Mouse (Mus musculus) forebrain, postnatal 0 days (tissue): Measurements from ENCODE around the gene Mllt3. TPM values are rescaled to one million over a fixed set of nuclear protein-coding genes. Genes with fewer than 3 reads are reported as not detected.
A peak's percentile ranks its signal among the peaks of the same experiment; 100 is the strongest.
"Not testable (repeated sequence)": the region's sequence is repeated elsewhere in the genome, so short reads cannot be mapped to it uniquely, and the experiment has no call there.

Experiments used
- ATAC-seq: fragments of 200-750 bp; cut with Nextera tagmentation; 2 replicates; pipeline ENCODE4 v1.8.0; 2017; ENCODE audit warnings: mild to moderate bottlenecking, moderate library complexity
- DNase-seq: peaks from one replicate; pipeline ENCODE4 v3.0.0-alpha.2; 2015
- H3K27ac ChIP-seq: fragments of 300-500 bp; sonication (generic); 2 replicates; pipeline ENCODE4 v1.5.1; 2014; ENCODE audit warnings: low read depth, mild to moderate bottlenecking, antibody characterized with exemption, low read length, moderate library complexity, mixed read lengths
- H3K27me3 ChIP-seq: fragments of 300-500 bp; sonication (generic); 2 replicates; pipeline ENCODE4 v1.6.1; 2014; ENCODE audit warnings: mild to moderate bottlenecking, low read length, mixed read lengths; ENCODE audit not compliant: insufficient read depth
- H3K36me3 ChIP-seq: fragments of 300-500 bp; sonication (generic); 2 replicates; pipeline ENCODE4 v1.6.1; 2014; ENCODE audit warnings: mild to moderate bottlenecking, moderate library complexity; ENCODE audit not compliant: insufficient read depth
- H3K4me1 ChIP-seq: fragments of 300-500 bp; sonication (generic); 2 replicates; pipeline ENCODE4 v1.6.1; 2014; ENCODE audit warnings: antibody characterized with exemption; ENCODE audit not compliant: insufficient read depth
- H3K4me2 ChIP-seq: fragments of 300-500 bp; sonication (generic); 2 replicates; pipeline ENCODE4 v1.6.1; 2014; ENCODE audit warnings: low read depth, mild to moderate bottlenecking, moderate library complexity
- H3K4me3 ChIP-seq: fragments of 300-500 bp; sonication (generic); 2 replicates; pipeline ENCODE4 v1.5.1; 2014; ENCODE audit warnings: low read depth, low read length, mixed read lengths
- H3K9ac ChIP-seq: fragments of 300-500 bp; sonication (generic); 2 replicates; pipeline ENCODE4 v1.6.1; 2014; ENCODE audit warnings: mild to moderate bottlenecking
- H3K9me3 ChIP-seq: fragments of 300-500 bp; sonication (generic); 2 replicates; pipeline ENCODE4 v1.6.1; 2016; ENCODE audit warnings: low read length
- CTCF ChIP-seq: sonication (generic); IDR thresholded peaks from 2 replicates; pipeline ENCODE4 v1.5.1; 2016; ENCODE audit warnings: antibody characterized with exemption, control low read depth, low read depth
- WGBS: fragments of 180-500 bp; shearing (Covaris S2); extraction: QIAGEN DNeasy Blood & Tissue Kit; methylation state at CpG from one replicate; pipeline ENCODE4 v1.1.7; 2014; 5-methylcytosine and 5-hydroxymethylcytosine counted together
- polyA plus RNA-seq: library from polyadenylated mRNA; unstranded; fragments of >200 nt; fragmentation: Nextera tagmentation; extraction: Ambion mirVana; gene quantifications from 2 replicates; pipeline ENCODE4 v1.2.1, GENCODE M21; 2015
- total RNA-seq: library from RNA; depleted of rRNA; stranded (reverse); fragments of >200 nt; gene quantifications from 2 replicates; pipeline ENCODE4 v1.2.3, GENCODE M21; 2014

The Mllt3 gene
- total and polyA plus RNA-seq, 2 experiments from 2014 or later = 41.0 to 75.2 TPM

DNA sequence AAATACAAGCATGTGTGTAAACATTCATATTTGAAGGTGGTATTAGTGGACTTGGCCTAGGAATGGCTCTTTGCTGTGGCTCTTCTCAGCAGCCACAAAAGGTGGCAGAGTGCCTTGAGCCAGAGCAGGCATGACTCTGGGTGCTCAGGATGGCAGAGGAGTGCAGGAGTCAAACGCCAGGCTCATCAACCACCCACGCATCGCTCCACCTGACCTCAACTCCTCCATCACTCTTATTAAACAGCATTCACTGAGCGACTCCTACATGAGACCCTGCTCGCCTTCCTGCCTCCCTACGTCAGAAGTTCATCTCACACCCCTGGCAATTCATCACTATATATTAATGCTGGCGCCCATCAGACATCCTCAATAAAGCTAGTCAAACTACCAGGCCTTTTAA, 67.3 kb downstream of the Mllt3 start:
- Histone ChIP-seq H3K4me3 (no peak overlapping the region), H3K9me3 (no peaks in the 10 kb centered on the region), H3K4me2 (no peak overlapping the region), H3K36me3 (no peaks in the 10 kb centered on the region), H3K4me1 (no peaks in the 10 kb centered on the region), H3K27me3 (no peaks in the 10 kb centered on the region), H3K9ac (no peak overlapping the region), H3K27ac (no peak overlapping the region)
- TF ChIP-seq CTCF = no peak
- DNase-seq (no peak), ATAC-seq (no peak)
- 94% methylated on average over 7 of the region's 7 CpGs for WGBS

DNA sequence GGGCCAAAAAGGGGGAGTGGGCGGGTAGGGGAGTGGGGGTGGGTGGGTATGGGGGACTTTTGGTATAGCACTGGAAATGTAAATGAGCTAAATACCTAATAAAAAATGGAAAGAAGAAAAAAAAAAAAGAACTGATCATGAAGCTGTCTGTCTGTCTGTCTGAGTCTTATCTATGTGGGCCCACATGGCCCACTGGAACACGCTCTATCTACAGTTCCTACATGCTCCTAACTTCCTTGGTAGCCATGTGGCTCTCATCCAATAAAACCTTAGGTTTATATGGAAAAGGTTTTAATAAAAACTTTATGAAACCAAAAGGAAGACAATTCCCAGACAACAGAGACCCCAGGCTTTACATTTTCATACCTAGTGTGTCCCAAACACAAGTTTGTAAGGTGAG, 68.3 kb downstream of the Mllt3 start:
- not testable (repeated sequence) for ATAC-seq, H3K4me1 ChIP-seq, DNase-seq, H3K9ac ChIP-seq, H3K36me3 ChIP-seq, H3K27ac ChIP-seq, H3K4me3 ChIP-seq, H3K4me2 ChIP-seq, H3K27me3 ChIP-seq, H3K9me3 ChIP-seq
- 100% methylated on average over 1 of the region's 2 CpGs for WGBS

DNA sequence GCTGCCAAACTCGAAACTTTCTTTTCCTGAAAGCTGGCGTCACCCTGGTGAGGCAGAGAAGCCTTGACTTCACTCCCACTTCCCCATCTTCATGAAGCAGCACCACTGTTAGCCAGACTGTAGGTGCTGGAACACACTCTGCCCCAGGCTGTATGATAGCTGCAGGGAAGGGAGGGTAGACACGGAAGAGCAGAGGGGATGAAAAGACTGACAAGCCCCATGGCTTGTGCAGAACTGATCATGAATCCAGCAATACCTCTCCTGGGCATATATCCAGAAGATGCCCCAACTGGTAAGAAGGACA, 69.4 kb downstream of the Mllt3 start:
- WGBS = 86% methylated on average over 3 of the region's 3 CpGs

DNA sequence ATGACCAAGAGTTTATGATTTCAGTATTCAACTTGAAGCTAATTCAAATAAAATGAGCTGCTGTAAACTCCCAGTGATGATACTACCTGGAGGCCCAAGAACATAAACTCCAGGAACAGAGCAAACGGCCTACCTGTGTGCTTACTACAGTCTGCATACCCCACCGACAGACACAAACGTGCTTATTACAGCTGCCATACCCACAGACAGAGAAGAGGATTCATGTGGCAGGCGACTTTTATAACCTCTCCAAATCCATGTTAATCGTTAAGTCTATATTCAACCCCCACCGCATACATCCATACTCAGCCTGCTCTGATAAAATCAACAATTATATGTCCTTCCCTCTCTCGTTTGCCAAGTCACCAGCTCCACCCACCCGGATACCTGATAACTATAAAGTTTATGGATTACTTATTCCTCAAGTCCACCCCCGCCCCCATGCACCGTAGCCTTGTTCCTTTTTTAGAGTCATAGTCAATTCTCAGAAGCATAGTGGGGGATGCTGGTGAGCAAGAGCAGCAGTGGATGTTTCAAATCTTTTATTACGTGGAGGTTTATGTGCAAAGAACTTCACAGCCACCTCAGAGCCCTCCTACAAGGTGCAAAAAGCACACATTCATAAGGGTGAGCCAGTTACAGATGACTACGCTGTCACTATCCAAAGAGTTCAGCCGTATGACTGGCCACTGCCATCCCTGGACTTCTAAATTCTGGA, 70.0 kb downstream of the Mllt3 start:
- H3K9me3 ChIP-seq = no peaks in the 10 kb centered on the region
- H3K9ac ChIP-seq = no peak overlapping the region
- no peaks in the 10 kb centered on the region for H3K4me1 ChIP-seq
- no peaks in the 10 kb centered on the region for H3K27me3 ChIP-seq
- no peak for TF ChIP-seq CTCF
- ATAC-seq = no peak
- no peak overlapping the region for H3K4me3 ChIP-seq
- H3K27ac ChIP-seq = no peak overlapping the region
- 90% methylated on average over 13 of the region's 13 CpGs for WGBS
- H3K4me2 ChIP-seq = no peak overlapping the region
- H3K36me3 ChIP-seq = no peaks in the 10 kb centered on the region
- no peak for DNase-seq

More for the DNA sequence above, 69.4 kb downstream of the Mllt3 start:
- no peaks in the 10 kb centered on the region for H3K36me3 ChIP-seq
- no peak; the same call in 1 of the 2 replicates for ATAC-seq
- TF ChIP-seq CTCF = no peak
- H3K27me3 ChIP-seq = no peaks in the 10 kb centered on the region
- DNase-seq = no peak
- H3K4me3 ChIP-seq = no peak overlapping the region
- H3K9me3 ChIP-seq = no peaks in the 10 kb centered on the region
- H3K4me1 ChIP-seq = no peaks in the 10 kb centered on the region
- no peak overlapping the region for H3K9ac ChIP-seq
- no peak overlapping the region for H3K4me2 ChIP-seq
- no peak overlapping the region for H3K27ac ChIP-seq

DNA sequence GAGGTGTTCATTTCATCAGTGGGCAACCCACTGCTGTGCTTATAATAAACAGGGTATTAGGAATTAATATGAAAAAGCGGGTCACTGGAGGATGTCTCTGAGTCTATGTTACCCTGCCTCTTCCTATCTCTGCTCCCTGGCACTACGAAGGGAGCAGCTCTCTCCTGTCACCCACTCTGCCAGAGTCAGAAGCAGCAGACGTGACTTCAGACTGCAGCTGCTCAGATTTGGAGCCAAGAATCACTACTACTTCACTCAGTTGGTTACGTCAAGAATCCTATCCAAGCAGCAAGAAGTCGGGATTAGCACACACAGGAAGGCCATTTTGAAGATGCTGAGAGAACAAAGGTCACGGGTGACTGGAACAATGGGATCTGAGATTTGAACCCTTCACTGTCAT, 71.3 kb downstream of the Mllt3 start:
- ATAC-seq (peak; percentile 76), DNase-seq (peak; percentile 45)
- Histone ChIP-seq H3K9me3 (no peaks in the 10 kb centered on the region), H3K4me2 (no peak overlapping the region), H3K9ac (no peak overlapping the region), H3K27ac (no peak overlapping the region), H3K4me1 (no peaks in the 10 kb centered on the region), H3K36me3 (no peaks in the 10 kb centered on the region), H3K27me3 (no peaks in the 10 kb centered on the region), H3K4me3 (no peak overlapping the region)
- WGBS = 49% methylated on average over 6 of the region's 6 CpGs
- TF ChIP-seq CTCF = no peak

DNA sequence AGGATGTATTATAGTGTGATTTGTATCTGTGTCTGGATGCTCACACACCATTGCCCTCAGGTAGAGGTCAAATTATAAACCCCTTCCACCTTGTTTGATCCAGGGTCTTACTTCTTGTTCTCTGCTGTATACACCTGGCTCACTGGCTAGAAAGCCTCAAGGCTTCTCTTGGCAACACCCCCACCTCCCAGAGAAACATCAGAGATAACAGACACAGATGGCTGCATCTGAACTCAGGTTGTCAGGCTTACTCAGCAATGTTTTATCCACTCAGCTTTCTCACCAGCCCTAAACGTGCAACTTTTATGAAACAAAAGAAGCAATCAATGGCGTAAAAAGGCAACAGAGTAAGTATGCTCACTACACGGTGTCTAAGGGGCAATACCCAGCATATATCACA, 75.3 kb downstream of the Mllt3 start:
- Histone ChIP-seq H3K27ac (no peak overlapping the region), H3K4me1 (no peaks in the 10 kb centered on the region), H3K4me3 (no peak overlapping the region), H3K36me3 (no peaks in the 10 kb centered on the region), H3K4me2 (no peak overlapping the region), H3K9me3 (no peaks in the 10 kb centered on the region), H3K27me3 (no peaks in the 10 kb centered on the region), H3K9ac (no peak overlapping the region)
- no peak for ATAC-seq
- WGBS = 55% methylated on average over 3 of the region's 3 CpGs
- TF ChIP-seq CTCF = no peak
- DNase-seq = no peak

DNA sequence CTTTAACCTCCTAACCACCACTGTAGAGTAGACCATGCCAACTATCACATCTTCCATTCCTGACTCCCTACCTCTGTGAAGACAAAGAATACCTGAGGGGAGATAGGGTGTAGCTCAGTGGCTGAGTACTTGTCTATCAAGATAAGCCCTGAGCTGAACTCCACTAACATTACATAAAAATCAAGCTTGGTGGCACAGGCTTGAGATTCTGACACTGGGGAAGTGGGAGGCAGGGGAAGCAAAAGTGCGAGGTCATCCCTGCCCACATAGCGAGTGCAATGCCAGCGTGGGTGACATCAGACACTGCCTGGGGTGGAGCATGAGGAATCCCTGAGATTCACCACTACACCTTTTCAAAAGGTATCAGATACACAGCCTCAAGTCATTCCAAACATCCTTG, 76.0 kb downstream of the Mllt3 start:
- H3K9ac ChIP-seq = no peak overlapping the region
- DNase-seq (no peak), ATAC-seq (no peak)
- 92% methylated on average over 3 of the region's 3 CpGs for WGBS
- no peak overlapping the region for H3K4me2 ChIP-seq
- H3K27me3 ChIP-seq = no peaks in the 10 kb centered on the region
- no peak for TF ChIP-seq CTCF
- no peaks in the 10 kb centered on the region for H3K36me3 ChIP-seq
- no peaks in the 10 kb centered on the region for H3K4me1 ChIP-seq
- H3K27ac ChIP-seq = no peak overlapping the region
- H3K9me3 ChIP-seq = no peaks in the 10 kb centered on the region
- H3K4me3 ChIP-seq = no peak overlapping the region
